Mouse (Mus musculus): ENCODE data around the gene Ndrg3.

GRCm38 (mm10) chr2:156892240-156892639, 99.6 kb downstream of the Ndrg3 start:
- TF ChIP-seq CTCF (conservative IDR thresholded peaks at IDR 0.05; ENCODE audit: insufficient read depth, insufficient read length, low read depth, low read length), result no peak
- TF ChIP-seq POLR2A (IDR thresholded peaks at IDR 0.05; ENCODE audit: low read depth, low read length), result no peak

Measured in kidney, adult 2 months (tissue).